Mouse (Mus musculus) CH12.LX (cell line): ENCODE data around the gene Mgat5. TPM values are rescaled to one million over a fixed set of nuclear protein-coding genes. Genes with fewer than 3 reads are reported as not detected.

ENCODE experiments used
- DNase-seq: peaks from one replicate; pipeline ENCODE4 v3.0.0-alpha.2; 2013; ENCODE audit errors: extremely low read depth
- H3K27ac ChIP-seq: 2 replicates; pipeline ENCODE4 v1.5.1; 2012; ENCODE audit warnings: low read depth, mild to moderate bottlenecking, control low read depth, moderate library complexity; ENCODE audit not compliant: insufficient read depth
- H3K27me3 ChIP-seq: replicated peaks from 2 replicates; pipeline ENCODE3; 2012; ENCODE audit warnings: inconsistent platforms
- H3K36me3 ChIP-seq, 2 experiments: replicated peaks in 1 of 2; 2 replicates each; pipeline versions ENCODE3 to v1.6.1; 2012; ENCODE audit warnings: inconsistent platforms in 1 of 2, low read length in 1 of 2, mild to moderate bottlenecking in 1 of 2, mixed read lengths in 1 of 2, moderate library complexity in 1 of 2; ENCODE audit not compliant: control insufficient read depth in 1 of 2, insufficient read depth in 1 of 2
- H3K4me1 ChIP-seq, 2 experiments: 2 replicates each; pipeline ENCODE4 v1.6.1; 2012; ENCODE audit warnings: inconsistent platforms in 1 of 2, moderate library complexity in 1 of 2; ENCODE audit not compliant: insufficient read depth in 2 of 2, control insufficient read depth in 1 of 2
- H3K4me2 ChIP-seq: 2 replicates; pipeline ENCODE4 v1.6.1; 2012; ENCODE audit warnings: low read depth, mild to moderate bottlenecking, control low read depth; ENCODE audit not compliant: poor library complexity, insufficient read depth, severe bottlenecking
- H3K4me3 ChIP-seq, 3 experiments: fragments of 150-350 bp in 1 of 3; sonication (generic) in 1 of 3; replicated peaks in 1 of 3; 2 replicates each; pipeline versions ENCODE3 to v1.5.1; 2011 to 2012; ENCODE audit warnings: low read depth in 2 of 3, low read length in 2 of 3, mild to moderate bottlenecking in 2 of 3, moderate library complexity in 2 of 3, control low read depth in 1 of 3, improper control_type of control experiment in 1 of 3, inconsistent platforms in 1 of 3, mixed read lengths in 1 of 3; ENCODE audit not compliant: poor library complexity in 1 of 3
- H3K79me2 ChIP-seq: replicated peaks from 2 replicates; pipeline ENCODE4 v1.6.1; 2012; ENCODE audit warnings: mild to moderate bottlenecking, moderate library complexity; ENCODE audit not compliant: control insufficient read depth, poor library complexity, insufficient read depth, severe bottlenecking; ENCODE audit errors: extremely low read depth
- H3K9ac ChIP-seq: 2 replicates; pipeline ENCODE4 v1.6.1; 2012; ENCODE audit warnings: low read depth, mild to moderate bottlenecking, control low read depth, moderate library complexity; ENCODE audit not compliant: insufficient read depth
- H3K9me3 ChIP-seq: replicated peaks from 2 replicates; pipeline ENCODE3; 2012; ENCODE audit warnings: low read length, inconsistent platforms, mixed read lengths
- BHLHE40 ChIP-seq: IDR thresholded peaks from 2 replicates; pipeline ENCODE4 v1.6.1; 2011; ENCODE audit warnings: mild to moderate bottlenecking, low read depth, low read length, improper control_type of control experiment
- CHD1 ChIP-seq: IDR thresholded peaks from 2 replicates; pipeline ENCODE4 v1.6.1; 2012; ENCODE audit warnings: low read depth, low read length, improper control_type of control experiment, inconsistent platforms
- CTCF ChIP-seq, 2 experiments: IDR thresholded peaks in 1 of 2; conservative IDR thresholded peaks in 1 of 2; 2 replicates each; pipeline ENCODE4 v1.5.1; 2011 to 2012; ENCODE audit warnings: low read depth in 2 of 2, low read length in 2 of 2, improper control_type of control experiment in 1 of 2, inconsistent platforms in 1 of 2, mild to moderate bottlenecking in 1 of 2, moderate library complexity in 1 of 2
- E2F4 ChIP-seq: IDR thresholded peaks from 2 replicates; pipeline ENCODE4 v1.6.1; 2011; ENCODE audit warnings: low read depth, low read length, improper control_type of control experiment; ENCODE audit not compliant: insufficient replicate concordance
- ETS1 ChIP-seq: conservative IDR thresholded peaks from 2 replicates; pipeline ENCODE4 v1.6.1; 2012; ENCODE audit warnings: low read depth, mild to moderate bottlenecking, inconsistent platforms, low read length, improper control_type of control experiment, moderate library complexity
- GABPA ChIP-seq: IDR thresholded peaks from 2 replicates; pipeline ENCODE4 v1.6.1; 2012; ENCODE audit warnings: low read depth, low read length, improper control_type of control experiment, inconsistent platforms; ENCODE audit not compliant: insufficient replicate concordance
- HCFC1 ChIP-seq: IDR thresholded peaks from 2 replicates; pipeline ENCODE4 v1.6.1; 2012; ENCODE audit warnings: low read depth, mild to moderate bottlenecking, inconsistent platforms, low read length, improper control_type of control experiment
- IRF4 ChIP-seq: IDR thresholded peaks from 2 replicates; pipeline ENCODE4 v1.6.1; 2014; ENCODE audit warnings: low read depth, mild to moderate bottlenecking, inconsistent platforms, low read length, improper control_type of control experiment
- JUND ChIP-seq: conservative IDR thresholded peaks from 2 replicates; pipeline ENCODE4 v1.6.1; 2011; ENCODE audit warnings: low read depth, low read length, improper control_type of control experiment
- MAX ChIP-seq: IDR thresholded peaks from 2 replicates; pipeline ENCODE4 v1.6.1; 2011; ENCODE audit warnings: low read length, improper control_type of control experiment
- MEF2A ChIP-seq: IDR thresholded peaks from 2 replicates; pipeline ENCODE4 v1.6.1; 2014; ENCODE audit warnings: low read depth, mild to moderate bottlenecking, inconsistent platforms, low read length, improper control_type of control experiment, borderline replicate concordance
- MYC ChIP-seq: IDR thresholded peaks from 2 replicates; pipeline ENCODE4 v1.6.1; 2011; ENCODE audit warnings: low read depth, mild to moderate bottlenecking, improper control_type of control experiment, low read length
- PAX5 ChIP-seq: IDR thresholded peaks from 2 replicates; pipeline ENCODE4 v1.6.1; 2012; ENCODE audit warnings: low read length, inconsistent platforms, mixed read lengths
- RAD21 ChIP-seq: IDR thresholded peaks from 2 replicates; pipeline ENCODE4 v1.6.1; 2011; ENCODE audit warnings: low read depth, mild to moderate bottlenecking, low read length, improper control_type of control experiment, moderate library complexity
- TCF12 ChIP-seq: IDR thresholded peaks from 2 replicates; pipeline ENCODE4 v1.6.1; 2014; ENCODE audit warnings: low read depth, mild to moderate bottlenecking, inconsistent platforms, low read length, improper control_type of control experiment
- UBTF ChIP-seq: IDR thresholded peaks from 2 replicates; pipeline ENCODE4 v1.6.1; 2012; ENCODE audit warnings: low read depth, mild to moderate bottlenecking, inconsistent platforms, low read length, improper control_type of control experiment, moderate library complexity
- USF2 ChIP-seq: conservative IDR thresholded peaks from 2 replicates; pipeline ENCODE4 v1.6.1; 2011; ENCODE audit warnings: low read depth, low read length, improper control_type of control experiment
- ZKSCAN1 ChIP-seq: IDR thresholded peaks from 2 replicates; pipeline ENCODE4 v1.6.1; 2012; ENCODE audit warnings: low read depth, inconsistent platforms, low read length, improper control_type of control experiment, borderline replicate concordance
- ZMIZ1 ChIP-seq: IDR thresholded peaks from 2 replicates; pipeline ENCODE4 v1.6.1; 2012; ENCODE audit warnings: low read depth, mild to moderate bottlenecking, inconsistent platforms, low read length, improper control_type of control experiment
- ZNF384 ChIP-seq: IDR thresholded peaks from 2 replicates; pipeline ENCODE4 v1.6.1; 2012; ENCODE audit warnings: low read depth, low read length, improper control_type of control experiment, inconsistent platforms
- dilution Hi-C: fragments of 300-500 bp; cut with MboI; formaldehyde crosslinking; loops from 2 replicates; pipeline ENCODE4 v1.14.3; 2020; ENCODE audit warnings: low sequenced_read_pairs; ENCODE audit not compliant: extremely low pct_unique_long_range_greater_than_20kb, extremely low pct_ligation_motif_present
- in situ Hi-C: fragments of 300-500 bp; cut with MboI; formaldehyde crosslinking; loops from 3 replicates; pipeline ENCODE4 v1.14.3; 2019; ENCODE audit warnings: low sequenced_read_pairs, low pct_ligation_motif_present, low pct_unique_long_range_greater_than_20kb, mixed read lengths
- polyA plus RNA-seq: library from polyadenylated mRNA; unstranded; fragments of >175 nt; gene quantifications from 2 replicates; pipeline ENCODE4 v1.2.1, GENCODE M21; 2012; ENCODE audit warnings: low read depth; ENCODE audit not compliant: insufficient read length
- total RNA-seq, 2 experiments: library from RNA; depleted of rRNA; stranded (reverse); fragments of 300-350 nt in 1 of 2; fragments of >200 nt in 1 of 2; gene quantifications; 2 replicates each; pipeline ENCODE4 v1.2.3; 2012 to 2014

The Mgat5 gene
- total and polyA plus RNA-seq, 3 experiments, result 5.9 to 8.8 (median 6.6) TPM

DNA sequence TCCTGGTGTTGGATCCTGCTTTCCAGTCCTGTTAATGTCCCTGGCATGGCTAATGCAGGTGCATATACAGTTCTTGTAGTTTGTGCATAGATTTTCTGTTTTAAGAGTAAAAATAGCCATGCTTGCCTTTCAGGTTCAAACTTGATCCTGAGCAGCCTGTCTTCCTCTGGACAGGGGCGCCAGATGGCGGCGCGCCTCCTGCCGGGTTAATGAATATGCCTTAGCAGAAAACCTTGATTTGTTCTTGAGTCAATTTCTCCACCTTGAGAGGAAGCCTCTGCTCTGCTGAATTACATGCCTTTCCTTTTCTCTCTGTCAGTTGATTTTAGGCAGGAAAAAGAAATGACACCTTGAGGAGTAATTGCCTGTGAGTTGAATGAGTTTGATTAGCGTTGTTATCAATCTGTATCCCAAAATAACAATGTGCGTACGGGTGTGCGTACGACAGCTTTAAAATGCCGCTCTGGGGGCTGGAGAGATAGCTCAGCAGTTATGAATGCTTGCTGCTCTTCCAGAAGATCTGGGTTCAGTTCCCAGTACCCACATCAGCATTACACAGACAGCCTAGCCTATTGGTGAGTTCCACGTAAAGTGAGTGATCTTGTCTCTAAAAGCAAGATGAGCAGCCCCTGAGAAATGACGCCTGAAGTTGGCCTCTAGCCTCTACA lies 57.5 kb downstream of the Mgat5 start:
- peaks cover 0 to 17% of the 10 kb centered on the region in 2 experiments for H3K36me3 ChIP-seq
- no peak overlapping the region for H3K4me3 ChIP-seq
- DNase-seq, result no peak
- no peak overlapping the region for H3K27ac ChIP-seq
- dilution Hi-C loops, result no loop called here
- no peaks in the 10 kb centered on the region for H3K79me2 ChIP-seq
- no peak for TF ChIP-seq MAX
- TF ChIP-seq RAD21, result no peak
- TF ChIP-seq ZKSCAN1, result no peak
- no peak for TF ChIP-seq JUND
- no peak for TF ChIP-seq BHLHE40
- TF ChIP-seq CTCF (conservative IDR thresholded peaks at IDR 0.05 in 1 of 2, IDR thresholded peaks at IDR 0.05 in 1 of 2; ENCODE audit: low read depth in 2 of 2, low read length in 2 of 2), result no peak
- no peak for TF ChIP-seq UBTF
- TF ChIP-seq MYC, result no peak
- TF ChIP-seq CHD1, result no peak
- TF ChIP-seq ZMIZ1, result no peak
- TF ChIP-seq HCFC1, result no peak
- no peak for TF ChIP-seq E2F4
- TF ChIP-seq MEF2A, result no peak
- no peak for TF ChIP-seq ZNF384
- TF ChIP-seq USF2, result no peak
- no peak for TF ChIP-seq TCF12
- no peak overlapping the region for H3K4me2 ChIP-seq
- H3K4me1 ChIP-seq, result peaks cover 19 to 32% of the 10 kb centered on the region in 2 experiments
- H3K27me3 ChIP-seq, result no peaks in the 10 kb centered on the region
- in situ Hi-C loops, result no loop called here
- H3K9me3 ChIP-seq, result no peaks in the 10 kb centered on the region
- no peak overlapping the region for H3K9ac ChIP-seq

- H3K9ac ChIP-seq, result no peak overlapping the region
- H3K9me3 ChIP-seq, result no peaks in the 10 kb centered on the region
- no peak for TF ChIP-seq CTCF (conservative IDR thresholded peaks at IDR 0.05 in 1 of 2, IDR thresholded peaks at IDR 0.05 in 1 of 2; ENCODE audit: low read depth in 2 of 2, low read length in 2 of 2)
- no peak for TF ChIP-seq IRF4
- TF ChIP-seq JUND, result no peak
- no peak for TF ChIP-seq UBTF
- no peak for TF ChIP-seq ETS1
- TF ChIP-seq GABPA, result no peak
- no peak for TF ChIP-seq PAX5
- TF ChIP-seq TCF12, result no peak
- TF ChIP-seq ZKSCAN1, result no peak
- H3K79me2 ChIP-seq, result no peaks in the 10 kb centered on the region
- no peak overlapping the region for H3K4me2 ChIP-seq
- no peak overlapping the region for H3K27ac ChIP-seq
- dilution Hi-C loops, result no loop called here
- peaks cover 0 to 25% of the 10 kb centered on the region in 2 experiments for H3K36me3 ChIP-seq
- in situ Hi-C loops, result no loop called here
- no peaks in the 10 kb centered on the region for H3K4me1 ChIP-seq
- H3K4me3 ChIP-seq, result no peak overlapping the region
- no peak for DNase-seq
- no peaks in the 10 kb centered on the region for H3K27me3 ChIP-seq
Observed at GRCm38 (mm10) chr1:127267985-127268384, 63.2 kb downstream of the Mgat5 start.
